Mouse (Mus musculus) CH12.LX (cell line): Measurements from ENCODE around the gene Slc22a22. TPM values are rescaled to one million over a fixed set of nuclear protein-coding genes. Genes with fewer than 3 reads are reported as not detected.

ENCODE experiments used
- DNase-seq: peaks from one replicate; pipeline ENCODE4 v3.0.0-alpha.2; 2013; ENCODE audit errors: extremely low read depth
- H3K27ac ChIP-seq: 2 replicates; pipeline ENCODE4 v1.5.1; 2012; ENCODE audit warnings: low read depth, mild to moderate bottlenecking, control low read depth, moderate library complexity; ENCODE audit not compliant: insufficient read depth
- H3K27me3 ChIP-seq: replicated peaks from 2 replicates; pipeline ENCODE3; 2012; ENCODE audit warnings: inconsistent platforms
- H3K36me3 ChIP-seq, 2 experiments: replicated peaks in 1 of 2; 2 replicates each; pipeline versions ENCODE3 to v1.6.1; 2012; ENCODE audit warnings: inconsistent platforms in 1 of 2, low read length in 1 of 2, mild to moderate bottlenecking in 1 of 2, mixed read lengths in 1 of 2, moderate library complexity in 1 of 2; ENCODE audit not compliant: control insufficient read depth in 1 of 2, insufficient read depth in 1 of 2
- H3K4me1 ChIP-seq, 2 experiments: 2 replicates each; pipeline ENCODE4 v1.6.1; 2012; ENCODE audit warnings: inconsistent platforms in 1 of 2, moderate library complexity in 1 of 2; ENCODE audit not compliant: insufficient read depth in 2 of 2, control insufficient read depth in 1 of 2
- H3K4me2 ChIP-seq: 2 replicates; pipeline ENCODE4 v1.6.1; 2012; ENCODE audit warnings: low read depth, mild to moderate bottlenecking, control low read depth; ENCODE audit not compliant: poor library complexity, insufficient read depth, severe bottlenecking
- H3K4me3 ChIP-seq, 3 experiments: fragments of 150-350 bp in 1 of 3; sonication (generic) in 1 of 3; replicated peaks in 1 of 3; 2 replicates each; pipeline versions ENCODE3 to v1.5.1; 2011 to 2012; ENCODE audit warnings: low read depth in 2 of 3, low read length in 2 of 3, mild to moderate bottlenecking in 2 of 3, moderate library complexity in 2 of 3, control low read depth in 1 of 3, improper control_type of control experiment in 1 of 3, inconsistent platforms in 1 of 3, mixed read lengths in 1 of 3; ENCODE audit not compliant: poor library complexity in 1 of 3
- H3K79me2 ChIP-seq: replicated peaks from 2 replicates; pipeline ENCODE4 v1.6.1; 2012; ENCODE audit warnings: mild to moderate bottlenecking, moderate library complexity; ENCODE audit not compliant: control insufficient read depth, poor library complexity, insufficient read depth, severe bottlenecking; ENCODE audit errors: extremely low read depth
- H3K9ac ChIP-seq: 2 replicates; pipeline ENCODE4 v1.6.1; 2012; ENCODE audit warnings: low read depth, mild to moderate bottlenecking, control low read depth, moderate library complexity; ENCODE audit not compliant: insufficient read depth
- H3K9me3 ChIP-seq: replicated peaks from 2 replicates; pipeline ENCODE3; 2012; ENCODE audit warnings: low read length, inconsistent platforms, mixed read lengths
- BHLHE40 ChIP-seq: IDR thresholded peaks from 2 replicates; pipeline ENCODE4 v1.6.1; 2011; ENCODE audit warnings: mild to moderate bottlenecking, low read depth, low read length, improper control_type of control experiment
- CHD1 ChIP-seq: IDR thresholded peaks from 2 replicates; pipeline ENCODE4 v1.6.1; 2012; ENCODE audit warnings: low read depth, low read length, improper control_type of control experiment, inconsistent platforms
- HCFC1 ChIP-seq: IDR thresholded peaks from 2 replicates; pipeline ENCODE4 v1.6.1; 2012; ENCODE audit warnings: low read depth, mild to moderate bottlenecking, inconsistent platforms, low read length, improper control_type of control experiment
- JUND ChIP-seq: conservative IDR thresholded peaks from 2 replicates; pipeline ENCODE4 v1.6.1; 2011; ENCODE audit warnings: low read depth, low read length, improper control_type of control experiment
- MAFK ChIP-seq: IDR thresholded peaks from 2 replicates; pipeline ENCODE4 v1.6.1; 2011; ENCODE audit warnings: low read length, improper control_type of control experiment; ENCODE audit not compliant: insufficient replicate concordance
- MAX ChIP-seq: IDR thresholded peaks from 2 replicates; pipeline ENCODE4 v1.6.1; 2011; ENCODE audit warnings: low read length, improper control_type of control experiment
- MEF2A ChIP-seq: IDR thresholded peaks from 2 replicates; pipeline ENCODE4 v1.6.1; 2014; ENCODE audit warnings: low read depth, mild to moderate bottlenecking, inconsistent platforms, low read length, improper control_type of control experiment, borderline replicate concordance
- MXI1 ChIP-seq: IDR thresholded peaks from 2 replicates; pipeline ENCODE4 v1.6.1; 2011; ENCODE audit warnings: mild to moderate bottlenecking, low read depth, low read length, improper control_type of control experiment
- NELFE ChIP-seq: IDR thresholded peaks from 2 replicates; pipeline ENCODE4 v1.6.1; 2011; ENCODE audit warnings: low read depth, low read length, improper control_type of control experiment
- RAD21 ChIP-seq: IDR thresholded peaks from 2 replicates; pipeline ENCODE4 v1.6.1; 2011; ENCODE audit warnings: low read depth, mild to moderate bottlenecking, low read length, improper control_type of control experiment, moderate library complexity
- RCOR1 ChIP-seq: conservative IDR thresholded peaks from 2 replicates; pipeline ENCODE4 v1.6.1; 2012; ENCODE audit warnings: low read depth, mild to moderate bottlenecking, inconsistent platforms, low read length, improper control_type of control experiment
- SIN3A ChIP-seq: IDR thresholded peaks from 2 replicates; pipeline ENCODE4 v1.6.1; 2012; ENCODE audit warnings: low read length, improper control_type of control experiment, inconsistent platforms
- TBP ChIP-seq: conservative IDR thresholded peaks from 2 replicates; pipeline ENCODE4 v1.6.1; 2011; ENCODE audit warnings: low read depth, low read length, improper control_type of control experiment
- TCF12 ChIP-seq: IDR thresholded peaks from 2 replicates; pipeline ENCODE4 v1.6.1; 2014; ENCODE audit warnings: low read depth, mild to moderate bottlenecking, inconsistent platforms, low read length, improper control_type of control experiment
- UBTF ChIP-seq: IDR thresholded peaks from 2 replicates; pipeline ENCODE4 v1.6.1; 2012; ENCODE audit warnings: low read depth, mild to moderate bottlenecking, inconsistent platforms, low read length, improper control_type of control experiment, moderate library complexity
- USF1 ChIP-seq: IDR thresholded peaks from 2 replicates; pipeline ENCODE4 v1.6.1; 2014; ENCODE audit warnings: low read depth, mild to moderate bottlenecking, inconsistent platforms, low read length, improper control_type of control experiment
- ZC3H11A ChIP-seq: IDR thresholded peaks from 2 replicates; pipeline ENCODE4 v1.6.1; 2012; ENCODE audit warnings: low read depth, mild to moderate bottlenecking, inconsistent platforms, low read length, improper control_type of control experiment
- ZKSCAN1 ChIP-seq: IDR thresholded peaks from 2 replicates; pipeline ENCODE4 v1.6.1; 2012; ENCODE audit warnings: low read depth, inconsistent platforms, low read length, improper control_type of control experiment, borderline replicate concordance
- ZMIZ1 ChIP-seq: IDR thresholded peaks from 2 replicates; pipeline ENCODE4 v1.6.1; 2012; ENCODE audit warnings: low read depth, mild to moderate bottlenecking, inconsistent platforms, low read length, improper control_type of control experiment
- dilution Hi-C: fragments of 300-500 bp; cut with MboI; formaldehyde crosslinking; loops from 2 replicates; pipeline ENCODE4 v1.14.3; 2020; ENCODE audit warnings: low sequenced_read_pairs; ENCODE audit not compliant: extremely low pct_unique_long_range_greater_than_20kb, extremely low pct_ligation_motif_present
- in situ Hi-C: fragments of 300-500 bp; cut with MboI; formaldehyde crosslinking; loops from 3 replicates; pipeline ENCODE4 v1.14.3; 2019; ENCODE audit warnings: low sequenced_read_pairs, low pct_ligation_motif_present, low pct_unique_long_range_greater_than_20kb, mixed read lengths
- polyA plus RNA-seq: library from polyadenylated mRNA; unstranded; fragments of >175 nt; gene quantifications from 2 replicates; pipeline ENCODE4 v1.2.1, GENCODE M21; 2012; ENCODE audit warnings: low read depth; ENCODE audit not compliant: insufficient read length
- total RNA-seq, 2 experiments: library from RNA; depleted of rRNA; stranded (reverse); fragments of 300-350 nt in 1 of 2; fragments of >200 nt in 1 of 2; gene quantifications; 2 replicates each; pipeline ENCODE4 v1.2.3; 2012 to 2014

Gene Slc22a22
- total and polyA plus RNA-seq, 3 experiments: not detected

DNA sequence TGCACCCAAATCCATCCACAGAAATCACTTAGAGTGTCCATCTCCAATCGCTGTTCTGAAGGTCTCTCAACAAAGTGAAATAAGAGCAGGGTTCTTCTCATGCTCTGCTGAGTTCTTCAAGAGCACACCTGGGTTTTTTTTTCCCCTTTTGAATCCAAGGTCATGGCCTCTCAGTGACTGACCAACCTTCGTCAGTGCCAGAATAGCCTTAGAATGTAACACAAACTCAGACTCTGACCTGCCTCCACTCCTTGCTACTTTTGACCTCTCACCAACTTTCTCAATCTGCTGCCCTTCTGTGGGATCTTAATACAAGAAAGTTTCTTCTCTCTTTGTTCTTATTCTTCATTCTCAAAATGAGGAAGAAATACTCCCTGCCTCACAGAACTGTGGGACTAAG is 18.7 kb upstream of the Slc22a22 start:
- H3K4me2 ChIP-seq: no peak overlapping the region
- TF ChIP-seq RCOR1: no peak
- TF ChIP-seq UBTF: no peak
- no peak for TF ChIP-seq RAD21
- TF ChIP-seq HCFC1: no peak
- no peak for TF ChIP-seq TBP
- TF ChIP-seq TCF12: no peak
- TF ChIP-seq ZC3H11A: no peak
- TF ChIP-seq ZMIZ1: no peak
- TF ChIP-seq CHD1: no peak
- H3K4me3 ChIP-seq: no peak overlapping the region
- H3K27ac ChIP-seq: no peak overlapping the region
- H3K27me3 ChIP-seq: no peaks in the 10 kb centered on the region
- peaks cover 0 to 4% of the 10 kb centered on the region in 2 experiments; a peak in 1 of 4 replicates for H3K4me1 ChIP-seq
- no peaks in the 10 kb centered on the region for H3K36me3 ChIP-seq
- H3K9ac ChIP-seq: no peak overlapping the region
- H3K79me2 ChIP-seq: no peaks in the 10 kb centered on the region
- no peaks in the 10 kb centered on the region for H3K9me3 ChIP-seq
- dilution Hi-C loops (no loop called here), in situ Hi-C loops (no loop called here)
- no peak for DNase-seq

DNA sequence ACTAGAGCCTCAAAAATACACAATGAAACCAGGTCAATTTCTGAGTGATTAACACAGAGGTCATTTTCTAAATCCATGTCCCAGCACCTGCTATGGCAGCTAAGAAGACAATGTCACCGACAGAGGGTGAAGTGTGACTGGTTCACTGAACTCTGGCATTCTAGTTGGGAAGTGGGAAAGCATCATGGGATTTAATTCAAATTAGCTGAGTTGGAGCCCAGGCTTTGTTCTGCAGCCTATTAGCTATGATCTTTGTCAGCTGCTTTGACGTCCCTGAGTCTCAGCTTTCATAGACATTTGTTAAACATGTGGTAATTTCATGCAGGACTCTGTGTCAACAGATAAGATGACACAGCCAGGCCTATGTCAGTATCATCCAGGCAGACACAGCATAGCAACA is 5.1 kb upstream of the Slc22a22 start:
- H3K4me1 ChIP-seq: no peaks in the 10 kb centered on the region
- DNase-seq: no peak
- H3K36me3 ChIP-seq: no peaks in the 10 kb centered on the region
- in situ Hi-C loops: no loop called here
- H3K9me3 ChIP-seq: no peaks in the 10 kb centered on the region
- dilution Hi-C loops: no loop called here
- H3K27ac ChIP-seq: no peak overlapping the region
- H3K9ac ChIP-seq: no peak overlapping the region
- no peak for TF ChIP-seq ZMIZ1
- no peak for TF ChIP-seq MEF2A
- TF ChIP-seq MAX: no peak
- no peak for TF ChIP-seq UBTF
- no peak for TF ChIP-seq MXI1
- no peak for TF ChIP-seq BHLHE40
- TF ChIP-seq ZKSCAN1: no peak
- TF ChIP-seq MAFK: no peak
- no peak for TF ChIP-seq JUND
- no peak for TF ChIP-seq USF1
- no peak for TF ChIP-seq SIN3A
- no peak for TF ChIP-seq NELFE
- TF ChIP-seq HCFC1: no peak
- TF ChIP-seq, all 38 proteins: peak for 0
- Histone ChIP-seq H3K79me2 (no peaks in the 10 kb centered on the region), H3K27me3 (no peaks in the 10 kb centered on the region), H3K4me3 (no peak overlapping the region), H3K4me2 (no peak overlapping the region)
